ENCODE assay signal across 1 mouse cellular context in the genomic region with DNA sequence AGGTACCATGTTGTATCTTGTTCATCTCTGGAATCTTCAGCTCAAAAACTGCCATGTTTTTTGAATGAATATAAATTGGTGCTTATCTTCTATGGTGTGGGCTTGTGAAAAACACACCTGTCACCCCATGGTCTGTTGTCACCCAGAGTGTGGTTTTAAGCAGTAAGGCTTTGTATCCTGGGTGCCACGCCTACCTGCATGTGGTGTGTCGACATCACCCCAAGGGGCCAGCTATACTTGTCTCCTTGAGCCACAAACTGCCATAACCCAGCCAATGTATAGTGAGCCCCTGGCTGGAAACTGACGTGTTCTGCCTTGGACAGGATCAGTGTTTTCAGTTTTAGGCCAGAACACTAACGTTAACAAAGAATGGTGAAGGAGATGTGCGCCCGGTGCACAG.
TF ChIP-seq lines count a peak whose summit lies in the region.

No protein-coding gene starts in this region.

TF ChIP-seq in CH12.LX, 34 proteins besides CTCF, POLR2A, EP300 and RAD21 (continued from another document):
- TF ChIP-seq ZKSCAN1 (IDR thresholded peaks at IDR 0.05; ENCODE audit: borderline replicate concordance, low read depth, low read length), result no peak
TF ChIP-seq in CH12.LX: peak in this region for 2.
